Mouse (Mus musculus) E14TG2a.4 (cell line): ENCODE results near the gene Shroom1.

ENCODE experiments used
- CTCF ChIP-seq: conservative IDR thresholded peaks from 2 replicates; pipeline ENCODE4 v1.5.1; 2014; ENCODE audit warnings: low read length
- NANOG ChIP-seq: IDR thresholded peaks from 2 replicates; pipeline ENCODE4 v1.6.1; 2014; ENCODE audit warnings: borderline replicate concordance, low read length, mixed read lengths

- no peak for TF ChIP-seq CTCF
- no peak for TF ChIP-seq NANOG
These were observed 18.6 kb downstream of the Shroom1 start for GRCm38 (mm10) chr11:53475620-53476019.
